Mouse (Mus musculus) ZHBTc4 (cell line): ENCODE measurements around the gene Cd36.

Source experiments
- DNase-seq: peaks from one replicate; pipeline ENCODE4 v3.0.0-alpha.2; 2011; ENCODE audit warnings: low read depth, low spot score

The Cd36 gene

GRCm38 (mm10) chr5:17806774-17807377 lies 81.7 kb downstream of the Cd36 start:
- DNase-seq, result no peak

- DNase-seq, result peak; percentile 96
Observed at GRCm38 (mm10) chr5:17776571-17776970, 112.0 kb downstream of the Cd36 start.

GRCm38 (mm10) chr5:17770328-17770727 lies 118.3 kb downstream of the Cd36 start:
- DNase-seq, result no peak

- peak; percentile 60 for DNase-seq
Observed at GRCm38 (mm10) chr5:17766006-17766677, 122.5 kb downstream of the Cd36 start.

GRCm38 (mm10) chr5:17753471-17754005 lies 135.1 kb downstream of the Cd36 start:
- DNase-seq, result no peak

GRCm38 (mm10) chr5:17748293-17748692 lies 140.3 kb downstream of the Cd36 start:
- DNase-seq, result no peak

- peak; percentile 10 for DNase-seq
Observed at GRCm38 (mm10) chr5:17747143-17747542, 141.5 kb downstream of the Cd36 start.

GRCm38 (mm10) chr5:17746520-17746919 lies 142.1 kb downstream of the Cd36 start:
- no peak for DNase-seq

- no peak for DNase-seq
Observed at GRCm38 (mm10) chr5:17739805-17740204, 148.8 kb downstream of the Cd36 start.
